Mouse (Mus musculus): ENCODE measurements around the gene Hdhd5. TPM values are rescaled to one million over a fixed set of nuclear protein-coding genes. Genes with fewer than 3 reads are reported as not detected.

Gene Hdhd5
- polyA plus RNA-seq, 1 experiment from 2014 or later, result 16.0 TPM

DNA sequence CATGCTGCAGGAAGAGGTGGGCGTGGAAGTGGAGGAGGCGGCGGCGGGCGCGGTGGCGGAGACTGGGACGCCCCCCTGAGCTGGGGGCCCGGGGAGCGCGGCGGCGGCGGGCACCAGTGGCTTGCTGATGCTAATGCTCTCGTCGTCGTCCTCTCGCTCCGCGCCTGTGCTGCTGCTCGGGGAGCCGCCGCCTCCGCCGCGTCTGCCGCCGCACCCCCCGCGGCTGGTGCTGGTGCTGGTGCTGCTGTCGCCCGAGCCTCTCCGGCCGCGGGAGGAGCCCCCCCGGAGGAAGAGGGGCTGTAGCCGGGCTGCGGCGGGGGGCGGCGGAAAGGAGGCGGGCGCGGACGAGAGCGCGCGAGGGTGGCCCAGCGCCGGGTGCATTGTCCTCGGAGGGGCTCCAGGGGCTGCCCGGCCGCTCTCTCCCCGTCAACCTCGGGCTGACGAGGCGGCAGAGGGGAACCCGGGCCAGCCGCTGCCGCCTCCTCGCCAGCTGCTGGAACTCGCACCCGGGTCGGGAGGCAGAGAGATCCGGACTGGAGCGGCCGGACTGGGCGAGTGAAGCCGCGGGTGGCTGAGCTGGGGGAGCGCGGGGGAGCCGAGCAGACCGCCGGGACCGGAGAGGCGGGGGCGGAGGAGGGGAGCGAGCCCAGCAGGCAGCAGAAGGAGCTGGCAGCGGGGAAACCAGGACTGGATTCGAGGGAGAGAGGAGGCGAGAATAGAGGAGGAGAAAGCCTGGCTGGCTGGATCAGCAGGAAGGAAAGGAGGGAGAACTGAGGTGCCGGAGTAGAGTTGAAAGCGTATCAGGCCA, 37.5 kb downstream of the Hdhd5 start, which contains the start of gene Tmem121b:
Gene Tmem121b (minus strand): TSS at position 434 of the 808 bp plus-strand sequence.
- Histone ChIP-seq H3K9ac (peak within 1 kb of the TSS; percentile 43; the same call in 1 of the 2 replicates), H3K4me2 (peak within 1 kb of the TSS; percentile 87), H3K9me3 (replicated peaks) (no peaks in the 10 kb centered on the region), H3K4me1 (peaks cover 22% of the 10 kb centered on the region), H3K27me3 (replicated peaks) (peaks cover 84% of the 10 kb centered on the region), H3K27ac (no peak within 1 kb of the TSS), H3K4me3 (peak within 1 kb of the TSS; percentile 61), H3K36me3 (no peaks in the 10 kb centered on the region)
- 2% methylated on average over 54 of the region's 84 CpGs for WGBS (ENCODE audit: insufficient replicate concordance)
- no peak; the same call in 1 of the 2 replicates for ATAC-seq

DNA sequence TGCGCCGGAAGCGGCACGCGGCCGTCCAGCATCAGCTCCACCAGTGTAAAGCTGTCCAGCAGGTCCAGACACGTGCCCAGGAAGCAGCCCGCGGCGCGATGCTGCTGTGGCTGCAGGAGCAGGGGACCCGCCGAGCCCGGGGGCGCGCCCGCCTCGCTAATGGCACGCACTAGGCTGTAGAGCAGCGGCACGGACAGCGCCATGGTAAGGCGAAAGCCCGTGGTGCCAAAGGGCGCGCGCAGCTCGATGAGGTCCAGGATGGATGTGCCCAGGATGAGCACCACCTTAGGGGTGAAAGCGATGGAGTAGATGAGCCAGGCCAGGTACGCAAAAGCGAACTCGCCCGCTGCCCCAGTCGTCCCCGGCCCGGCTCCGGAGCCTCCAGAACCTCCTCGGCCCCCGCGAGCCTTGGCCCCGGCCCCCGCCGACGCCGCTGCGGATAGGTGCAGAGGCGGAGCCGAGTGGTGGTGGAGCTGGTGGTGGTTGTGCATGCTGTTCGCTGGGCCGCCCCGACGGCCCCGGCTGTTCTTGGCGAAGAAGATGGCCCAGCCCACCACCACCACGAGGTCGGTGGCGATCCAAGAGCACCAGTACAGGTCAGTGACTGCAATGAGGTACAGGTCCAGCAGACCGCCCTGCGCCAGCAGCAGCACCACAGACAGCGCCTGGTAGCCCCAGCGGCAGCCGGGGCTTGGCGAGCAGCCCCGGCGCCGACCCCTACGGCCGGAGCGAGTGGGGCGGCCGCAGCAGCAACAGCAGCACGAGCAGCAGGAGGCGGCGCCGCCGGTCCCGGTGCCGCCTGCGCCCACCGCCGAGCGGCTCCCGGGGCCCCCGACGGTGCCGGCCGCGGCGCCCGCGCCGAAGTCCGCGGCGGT, 38.4 kb downstream of the Hdhd5 start:
- 0 out of 2 replicates have a peak, but pooled peaks have one; percentile 9 for ATAC-seq
- peak overlapping the region; percentile 87 for H3K4me2 ChIP-seq
- 0 out of 2 replicates have a peak overlapping the region, but pooled peaks have one; percentile 43 for H3K9ac ChIP-seq
- WGBS (ENCODE audit: insufficient replicate concordance), result 2% methylated on average over 89 of the region's 95 CpGs
- H3K27me3 ChIP-seq (replicated peaks), result peaks cover 82% of the 10 kb centered on the region
- H3K9me3 ChIP-seq (replicated peaks), result no peaks in the 10 kb centered on the region
- H3K4me1 ChIP-seq, result peaks cover 22% of the 10 kb centered on the region
- H3K27ac ChIP-seq, result no peak overlapping the region
- peak overlapping the region; percentile 61 for H3K4me3 ChIP-seq
- no peaks in the 10 kb centered on the region for H3K36me3 ChIP-seq

DNA sequence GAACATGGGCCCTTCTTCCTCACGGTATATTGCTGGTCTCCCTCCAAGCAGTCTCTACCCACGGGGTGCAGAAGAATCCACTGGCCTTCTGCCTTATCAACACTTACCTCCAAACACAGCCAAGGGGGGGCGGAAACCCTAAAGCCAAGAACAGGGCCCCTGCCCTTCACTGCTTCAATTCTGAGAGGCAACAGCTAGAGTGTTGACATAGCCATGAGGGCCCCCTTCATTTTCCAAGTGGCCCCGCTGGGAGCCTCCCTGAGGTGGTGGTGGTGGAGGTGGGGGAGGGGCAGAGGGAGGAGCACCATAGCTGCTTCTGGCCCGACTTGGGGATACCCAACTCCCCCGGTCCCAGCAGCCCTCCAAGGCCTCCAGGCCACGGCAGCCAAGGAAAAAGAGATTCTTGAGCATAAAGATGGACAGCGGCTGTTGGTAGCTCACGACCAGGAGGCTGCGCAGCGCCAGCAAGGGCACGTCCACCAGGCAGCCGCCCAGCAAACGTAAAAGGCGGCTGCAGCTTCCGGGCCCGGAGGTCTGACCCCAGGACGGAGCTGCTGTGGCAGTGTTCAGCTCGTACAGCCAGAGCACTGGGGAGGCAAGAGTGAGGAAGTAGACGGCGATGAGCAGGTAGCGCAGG, 39.1 kb downstream of the Hdhd5 start:
- 14% methylated on average over 22 of the region's 22 CpGs for WGBS (ENCODE audit: insufficient replicate concordance)
- H3K4me3 ChIP-seq, result peak overlapping the region; percentile 61
- H3K4me1 ChIP-seq, result peaks cover 22% of the 10 kb centered on the region
- no peak for ATAC-seq
- no peaks in the 10 kb centered on the region for H3K36me3 ChIP-seq
- H3K9ac ChIP-seq, result no peak overlapping the region
- no peaks in the 10 kb centered on the region for H3K9me3 ChIP-seq (replicated peaks)
- H3K27ac ChIP-seq, result no peak overlapping the region
- peaks cover 78% of the 10 kb centered on the region for H3K27me3 ChIP-seq (replicated peaks)
- H3K4me2 ChIP-seq, result peak overlapping the region; percentile 87

DNA sequence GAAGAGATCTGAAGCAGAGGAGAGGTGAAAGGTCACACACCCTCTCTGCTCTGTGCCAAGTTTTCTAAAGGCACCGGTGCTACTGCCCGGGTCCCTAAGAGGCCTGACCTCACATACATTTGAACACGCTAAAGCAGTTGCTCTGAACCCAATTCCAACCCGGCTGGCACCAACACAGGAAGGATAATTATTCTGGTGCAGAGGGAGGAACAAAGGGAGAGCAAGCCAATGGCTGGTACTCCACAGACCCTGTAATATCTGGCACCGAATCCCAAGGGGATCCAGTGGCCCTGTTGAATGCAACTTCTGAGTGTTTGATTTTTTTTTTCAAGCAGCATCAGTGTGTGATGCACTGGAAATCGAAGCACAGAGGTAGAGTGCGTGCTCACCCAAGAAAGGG, 40.1 kb downstream of the Hdhd5 start:
- no peak overlapping the region for H3K4me3 ChIP-seq
- H3K9ac ChIP-seq, result no peak overlapping the region
- peaks cover 23% of the 10 kb centered on the region for H3K4me1 ChIP-seq
- peaks cover 71% of the 10 kb centered on the region for H3K27me3 ChIP-seq (replicated peaks)
- ATAC-seq, result no peak
- H3K9me3 ChIP-seq (replicated peaks), result no peaks in the 10 kb centered on the region
- H3K36me3 ChIP-seq, result no peaks in the 10 kb centered on the region
- 71% methylated on average over 7 of the region's 7 CpGs for WGBS (ENCODE audit: insufficient replicate concordance)
- no peak overlapping the region for H3K4me2 ChIP-seq
- H3K27ac ChIP-seq, result no peak overlapping the region

DNA sequence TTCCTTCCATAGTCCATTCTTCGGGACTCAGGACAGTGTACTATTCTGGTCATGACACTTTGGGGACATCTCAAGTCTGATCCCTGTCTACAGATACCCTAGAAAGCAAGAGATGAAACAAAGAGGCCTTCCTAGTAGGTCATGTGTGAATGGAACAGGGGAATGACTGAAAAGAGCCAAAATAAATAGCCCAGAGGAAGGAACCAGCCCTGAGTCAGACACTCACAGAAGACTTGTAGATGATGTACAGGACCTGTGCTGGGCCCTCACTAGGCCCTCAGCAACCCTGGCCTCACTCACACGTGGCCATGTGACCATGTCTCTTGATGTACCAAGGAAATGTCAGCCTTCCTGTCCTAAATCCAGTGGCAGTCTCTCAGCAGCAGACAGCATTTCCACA, 41.7 kb downstream of the Hdhd5 start:
- Histone ChIP-seq H3K27me3 (replicated peaks) (peaks cover 66% of the 10 kb centered on the region), H3K4me1 (peaks cover 38% of the 10 kb centered on the region), H3K9ac (no peak overlapping the region), H3K27ac (no peak overlapping the region), H3K36me3 (no peaks in the 10 kb centered on the region), H3K4me3 (no peak overlapping the region), H3K9me3 (replicated peaks) (no peaks in the 10 kb centered on the region), H3K4me2 (no peak overlapping the region)
- ATAC-seq, result no peak
- WGBS (ENCODE audit: insufficient replicate concordance), result 45% methylated on average over 2 of the region's 2 CpGs

DNA sequence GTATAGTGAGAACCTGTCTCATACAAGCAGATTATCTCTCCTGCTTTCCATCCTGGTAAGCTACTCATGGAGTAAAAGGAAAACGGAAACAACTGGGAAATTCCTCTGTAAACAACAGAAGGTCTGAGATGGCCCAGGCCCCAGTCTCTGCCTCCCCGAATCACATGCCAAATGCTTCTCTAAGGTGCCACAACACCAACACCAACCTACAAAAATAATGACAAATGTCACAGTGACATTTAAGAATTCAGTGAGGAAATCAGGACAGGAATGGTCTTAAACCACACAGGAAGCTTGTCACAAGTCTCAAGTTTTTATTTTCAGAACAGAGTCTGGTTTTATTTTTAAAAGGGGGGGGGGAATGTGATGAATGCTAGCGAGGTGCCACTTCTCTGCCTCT, 42.5 kb downstream of the Hdhd5 start:
- ATAC-seq, result no peak
- H3K4me3 ChIP-seq, result no peak overlapping the region
- no peaks in the 10 kb centered on the region for H3K36me3 ChIP-seq
- H3K9me3 ChIP-seq (replicated peaks), result no peaks in the 10 kb centered on the region
- H3K27ac ChIP-seq, result no peak overlapping the region
- H3K27me3 ChIP-seq (replicated peaks), result peaks cover 58% of the 10 kb centered on the region
- 41% methylated on average over 3 of the region's 3 CpGs for WGBS (ENCODE audit: insufficient replicate concordance)
- peaks cover 36% of the 10 kb centered on the region for H3K4me1 ChIP-seq
- H3K9ac ChIP-seq, result no peak overlapping the region
- H3K4me2 ChIP-seq, result no peak overlapping the region

DNA sequence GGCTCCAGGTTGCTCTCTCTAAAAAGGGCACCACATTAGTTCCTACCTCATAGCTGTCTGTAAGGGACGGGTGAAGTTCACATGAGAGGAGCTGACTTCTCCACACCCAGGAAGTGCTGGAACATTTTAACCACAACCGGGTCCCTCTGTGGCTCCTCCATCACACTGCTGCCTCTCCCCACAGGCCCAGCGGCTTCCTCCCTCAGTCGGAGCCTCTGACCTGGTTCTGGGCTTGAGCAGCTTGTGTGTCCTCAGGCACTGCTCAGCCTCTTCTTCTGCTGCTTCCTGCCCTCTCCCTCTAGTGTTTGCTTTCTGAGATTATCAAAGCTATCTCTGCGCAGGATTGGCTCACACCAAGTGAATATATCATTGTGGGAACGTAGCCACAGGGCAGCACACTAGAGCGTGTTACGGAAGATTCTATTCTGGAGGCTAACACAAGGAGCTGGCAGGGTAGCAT, 45.0 kb downstream of the Hdhd5 start:
- peaks cover 16% of the 10 kb centered on the region for H3K4me1 ChIP-seq
- H3K9ac ChIP-seq, result no peak overlapping the region
- no peak for ATAC-seq
- H3K4me2 ChIP-seq, result no peak overlapping the region
- peaks cover 32% of the 10 kb centered on the region for H3K27me3 ChIP-seq (replicated peaks)
- no peak overlapping the region for H3K4me3 ChIP-seq
- peaks cover 19% of the 10 kb centered on the region for H3K36me3 ChIP-seq
- H3K27ac ChIP-seq, result no peak overlapping the region
- H3K9me3 ChIP-seq (replicated peaks), result no peaks in the 10 kb centered on the region
- 40% methylated on average over 8 of the region's 8 CpGs for WGBS (ENCODE audit: insufficient replicate concordance)

DNA sequence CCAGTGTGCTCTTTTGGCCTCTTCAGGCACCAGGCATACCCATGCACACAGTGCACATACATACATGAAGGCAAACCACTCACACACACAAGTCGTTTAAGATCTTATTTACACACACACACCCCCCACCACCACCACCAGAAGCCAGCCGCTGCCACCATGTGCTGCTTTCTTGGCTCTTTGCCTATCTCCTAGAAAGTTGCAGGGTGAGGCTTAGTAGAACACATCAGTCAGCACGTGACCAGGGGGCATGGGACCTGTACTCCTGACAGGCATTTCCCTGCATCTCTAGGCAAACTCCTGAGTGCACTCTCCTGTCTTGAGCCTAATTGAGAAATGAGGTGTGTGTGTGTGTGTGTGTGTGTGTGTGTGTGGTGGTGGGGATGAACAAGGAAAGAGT, 46.1 kb downstream of the Hdhd5 start:
- H3K4me1 ChIP-seq, result peaks cover 16% of the 10 kb centered on the region
- no peak overlapping the region for H3K9ac ChIP-seq
- H3K36me3 ChIP-seq, result peaks cover 30% of the 10 kb centered on the region
- H3K27ac ChIP-seq, result no peak overlapping the region
- H3K27me3 ChIP-seq (replicated peaks), result peaks cover 21% of the 10 kb centered on the region
- H3K9me3 ChIP-seq (replicated peaks), result no peaks in the 10 kb centered on the region
- H3K4me3 ChIP-seq, result no peak overlapping the region
- H3K4me2 ChIP-seq, result no peak overlapping the region
- no peak for ATAC-seq
- 51% methylated on average over 3 of the region's 3 CpGs for WGBS (ENCODE audit: insufficient replicate concordance)

DNA sequence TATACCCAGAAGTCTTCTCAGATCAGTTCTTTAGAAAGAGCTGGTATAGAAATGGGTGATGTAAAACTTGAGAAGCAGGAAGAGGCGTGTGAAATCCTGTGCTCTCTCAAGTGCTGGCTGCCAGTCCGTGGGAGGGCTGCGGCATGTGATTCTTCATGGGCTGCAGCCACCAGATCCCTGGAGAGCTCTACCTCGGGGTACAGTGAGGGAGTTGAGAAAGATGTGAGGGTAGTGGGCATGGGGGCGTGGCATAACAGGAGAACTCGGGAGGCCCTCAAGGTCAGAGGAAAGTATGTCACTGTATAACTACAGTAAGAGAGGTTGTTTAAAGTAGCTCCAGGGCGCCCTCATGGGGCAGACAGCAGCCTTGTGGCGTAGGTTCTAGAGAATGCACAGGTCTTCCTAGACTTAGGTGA, 47.9 kb downstream of the Hdhd5 start:
- WGBS (ENCODE audit: insufficient replicate concordance), result 41% methylated on average over 8 of the region's 8 CpGs
- Histone ChIP-seq H3K27ac (no peak overlapping the region), H3K4me2 (no peak overlapping the region), H3K36me3 (peaks cover 48% of the 10 kb centered on the region), H3K4me1 (peaks cover 18% of the 10 kb centered on the region), H3K4me3 (no peak overlapping the region), H3K27me3 (replicated peaks) (peaks cover 12% of the 10 kb centered on the region; the same call in 1 of the 2 replicates), H3K9me3 (replicated peaks) (no peaks in the 10 kb centered on the region), H3K9ac (no peak overlapping the region)
- ATAC-seq, result peak; percentile 54; the same call in 1 of the 2 replicates

DNA sequence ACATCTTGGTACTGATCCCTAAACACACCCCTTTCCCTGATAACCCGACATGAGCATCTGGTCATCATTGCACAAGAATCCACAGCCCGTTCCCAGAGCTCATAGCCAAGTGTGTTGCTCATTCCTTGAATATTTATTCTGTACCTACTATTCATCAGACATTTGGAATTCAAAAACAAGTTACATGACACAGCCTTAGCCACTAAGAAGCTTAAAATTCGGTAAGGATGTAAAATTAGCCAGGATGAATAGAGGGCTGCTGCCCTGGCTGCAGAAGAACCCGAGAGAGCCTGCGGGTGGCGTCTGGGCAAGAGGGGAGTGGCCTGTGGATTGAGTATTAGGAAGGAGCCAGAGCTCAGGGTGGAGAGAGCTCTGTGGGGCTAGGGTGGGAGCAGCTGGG, 48.4 kb downstream of the Hdhd5 start:
- no peak overlapping the region for H3K4me3 ChIP-seq
- no peak overlapping the region for H3K9ac ChIP-seq
- WGBS (ENCODE audit: insufficient replicate concordance), result 48% methylated on average over 6 of the region's 6 CpGs
- peaks cover 23% of the 10 kb centered on the region for H3K4me1 ChIP-seq
- no peak for ATAC-seq
- peaks cover 12% of the 10 kb centered on the region; the same call in 1 of the 2 replicates for H3K27me3 ChIP-seq (replicated peaks)
- H3K36me3 ChIP-seq, result peaks cover 52% of the 10 kb centered on the region
- H3K27ac ChIP-seq, result no peak overlapping the region
- no peaks in the 10 kb centered on the region for H3K9me3 ChIP-seq (replicated peaks)
- no peak overlapping the region for H3K4me2 ChIP-seq

DNA sequence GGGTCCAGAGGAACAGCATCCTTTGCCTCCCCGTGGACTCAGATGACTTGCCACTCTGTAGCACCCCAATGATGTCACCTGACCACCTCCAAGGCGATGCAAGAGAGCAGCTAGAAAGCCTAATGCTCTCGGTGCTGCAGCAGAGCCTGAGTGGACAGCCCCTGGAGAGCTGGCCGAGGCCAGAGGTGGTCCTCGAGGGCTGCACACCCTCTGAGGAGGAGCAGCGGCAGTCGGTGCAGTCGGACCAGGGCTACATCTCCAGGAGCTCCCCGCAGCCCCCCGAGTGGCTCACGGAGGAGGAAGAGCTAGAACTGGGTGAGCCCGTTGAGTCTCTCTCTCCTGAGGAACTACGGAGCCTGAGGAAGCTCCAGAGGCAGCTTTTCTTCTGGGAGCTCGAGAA, 49.1 kb downstream of the Hdhd5 start:
- Histone ChIP-seq H3K4me1 (peaks cover 23% of the 10 kb centered on the region), H3K4me3 (no peak overlapping the region), H3K27ac (no peak overlapping the region), H3K36me3 (peaks cover 60% of the 10 kb centered on the region), H3K4me2 (no peak overlapping the region), H3K27me3 (replicated peaks) (peaks cover 12% of the 10 kb centered on the region; the same call in 1 of the 2 replicates), H3K9ac (no peak overlapping the region), H3K9me3 (replicated peaks) (no peaks in the 10 kb centered on the region)
- no peak for ATAC-seq
- WGBS (ENCODE audit: insufficient replicate concordance), result 82% methylated on average over 14 of the region's 14 CpGs
